Mouse (Mus musculus) stomach, embryonic 14.5 days (tissue): ENCODE data around the gene Mdfic. TPM values are rescaled to one million over a fixed set of nuclear protein-coding genes. Genes with fewer than 3 reads are reported as not detected.

ENCODE experiments used
- ATAC-seq: fragments of 200-750 bp; cut with Nextera tagmentation; 2 replicates; pipeline ENCODE4 v1.8.0; 2017; ENCODE audit warnings: low read depth, moderate TSS enrichment; ENCODE audit not compliant: insufficient number of reproducible peaks, insufficient read depth, low FRiP score
- H3K27ac ChIP-seq: fragments of 300-500 bp; sonication (generic); 2 replicates; pipeline ENCODE4 v1.5.1; 2014; ENCODE audit warnings: mild to moderate bottlenecking, low read length, moderate library complexity, mixed read lengths
- H3K27me3 ChIP-seq: fragments of 300-500 bp; sonication (generic); 2 replicates; pipeline ENCODE4 v1.6.1; 2014; ENCODE audit warnings: low read length, control low read depth, mixed read lengths; ENCODE audit not compliant: control insufficient read depth, insufficient read depth
- H3K36me3 ChIP-seq: fragments of 300-500 bp; sonication (generic); 2 replicates; pipeline ENCODE4 v1.6.1; 2014; ENCODE audit warnings: mild to moderate bottlenecking, control low read depth, low read length, moderate library complexity, mixed read lengths; ENCODE audit not compliant: control insufficient read depth, insufficient read depth
- H3K4me1 ChIP-seq: fragments of 300-500 bp; sonication (generic); 2 replicates; pipeline ENCODE4 v1.6.1; 2014; ENCODE audit warnings: low read length, control low read depth, mixed read lengths; ENCODE audit not compliant: control insufficient read depth, insufficient read depth
- H3K4me2 ChIP-seq: fragments of 300-500 bp; sonication (generic); replicated peaks from 2 replicates; pipeline ENCODE4 v1.6.1; 2014; ENCODE audit warnings: low read depth, low read length, control low read depth
- H3K4me3 ChIP-seq: fragments of 300-500 bp; sonication (generic); 2 replicates; pipeline ENCODE4 v1.5.1; 2014; ENCODE audit warnings: low read depth, low read length, control low read depth
- H3K9ac ChIP-seq: fragments of 300-500 bp; sonication (generic); replicated peaks from 2 replicates; pipeline ENCODE4 v1.6.1; 2014; ENCODE audit warnings: low read depth, mild to moderate bottlenecking, control low read depth, low read length, moderate library complexity, mixed read lengths
- H3K9me3 ChIP-seq: fragments of 300-500 bp; sonication (generic); 2 replicates; pipeline ENCODE4 v1.6.1; 2016; ENCODE audit warnings: low read depth, low read length, control low read depth; ENCODE audit not compliant: control insufficient read depth
- WGBS: fragments of 180-500 bp; shearing (Covaris S2); extraction: QIAGEN DNeasy Blood & Tissue Kit; methylation state at CpG from one replicate; pipeline ENCODE4 v1.1.7; 2014; 5-methylcytosine and 5-hydroxymethylcytosine counted together
- polyA plus RNA-seq: library from polyadenylated mRNA; unstranded; fragments of >200 nt; fragmentation: Nextera tagmentation; extraction: Ambion mirVana; gene quantifications from 2 replicates; pipeline ENCODE4 v1.2.1, GENCODE M21; 2014

The Mdfic gene
- polyA plus RNA-seq, 1 experiment from 2014 or later = 15.6 TPM

DNA sequence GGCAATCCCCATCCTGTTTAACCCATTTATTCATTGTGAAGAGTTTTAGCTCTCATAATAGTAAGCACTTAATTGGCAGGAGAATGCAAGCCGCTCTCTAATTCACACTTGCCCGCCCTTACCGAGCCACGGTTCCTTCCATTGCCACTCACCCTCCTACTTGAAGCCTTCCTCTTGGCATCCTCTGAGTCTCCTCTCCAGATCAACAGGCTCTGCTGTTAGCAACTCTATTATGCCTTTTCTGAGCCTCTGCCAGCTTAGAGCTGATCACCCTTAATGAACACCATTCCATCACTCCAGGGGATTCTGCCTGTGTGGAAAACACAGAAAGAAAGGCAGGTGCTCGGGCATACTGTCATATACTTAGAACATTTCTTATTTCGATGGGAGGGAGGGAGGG is 24.9 kb downstream of the Mdfic start:
- 85% methylated on average over 6 of the region's 6 CpGs for WGBS
- H3K4me1 ChIP-seq = peaks cover 9% of the 10 kb centered on the region
- ATAC-seq = no peak

DNA sequence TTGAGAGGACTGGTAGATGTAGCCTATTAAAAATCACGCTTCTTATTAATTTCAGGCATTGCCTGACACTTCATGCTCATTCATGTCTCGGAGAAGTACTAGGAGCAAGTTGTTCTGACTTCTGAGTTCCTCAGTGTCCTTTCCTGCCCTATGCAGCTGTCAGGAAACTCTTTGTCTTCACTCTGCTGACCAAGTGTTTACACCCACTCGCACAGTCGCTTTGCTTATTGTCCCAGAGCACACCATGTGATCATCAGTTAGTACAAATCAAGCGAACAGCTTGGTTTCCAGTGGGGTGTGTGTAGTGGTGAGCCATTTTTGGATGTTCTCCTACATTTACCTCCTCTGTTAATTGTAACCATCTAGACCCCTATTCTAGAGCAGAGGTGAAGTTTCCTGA is 25.4 kb downstream of the Mdfic start:
- no peaks in the 10 kb centered on the region for H3K9me3 ChIP-seq
- ATAC-seq = no peak
- no peak overlapping the region for H3K9ac ChIP-seq
- no peak overlapping the region for H3K27ac ChIP-seq
- peaks cover 9% of the 10 kb centered on the region for H3K4me1 ChIP-seq
- WGBS = 78% methylated on average over 5 of the region's 5 CpGs
- peaks cover 8% of the 10 kb centered on the region; the same call in 1 of the 2 replicates for H3K36me3 ChIP-seq
- H3K4me2 ChIP-seq = no peak overlapping the region
- H3K27me3 ChIP-seq = no peaks in the 10 kb centered on the region
- H3K4me3 ChIP-seq = no peak overlapping the region

More for the DNA sequence above, 24.9 kb downstream of the Mdfic start:
- Histone ChIP-seq H3K9me3 (no peaks in the 10 kb centered on the region), H3K4me2 (no peak overlapping the region), H3K27ac (no peak overlapping the region), H3K36me3 (peaks cover 8% of the 10 kb centered on the region; the same call in 1 of the 2 replicates), H3K4me3 (no peak overlapping the region), H3K9ac (no peak overlapping the region), H3K27me3 (no peaks in the 10 kb centered on the region)

DNA sequence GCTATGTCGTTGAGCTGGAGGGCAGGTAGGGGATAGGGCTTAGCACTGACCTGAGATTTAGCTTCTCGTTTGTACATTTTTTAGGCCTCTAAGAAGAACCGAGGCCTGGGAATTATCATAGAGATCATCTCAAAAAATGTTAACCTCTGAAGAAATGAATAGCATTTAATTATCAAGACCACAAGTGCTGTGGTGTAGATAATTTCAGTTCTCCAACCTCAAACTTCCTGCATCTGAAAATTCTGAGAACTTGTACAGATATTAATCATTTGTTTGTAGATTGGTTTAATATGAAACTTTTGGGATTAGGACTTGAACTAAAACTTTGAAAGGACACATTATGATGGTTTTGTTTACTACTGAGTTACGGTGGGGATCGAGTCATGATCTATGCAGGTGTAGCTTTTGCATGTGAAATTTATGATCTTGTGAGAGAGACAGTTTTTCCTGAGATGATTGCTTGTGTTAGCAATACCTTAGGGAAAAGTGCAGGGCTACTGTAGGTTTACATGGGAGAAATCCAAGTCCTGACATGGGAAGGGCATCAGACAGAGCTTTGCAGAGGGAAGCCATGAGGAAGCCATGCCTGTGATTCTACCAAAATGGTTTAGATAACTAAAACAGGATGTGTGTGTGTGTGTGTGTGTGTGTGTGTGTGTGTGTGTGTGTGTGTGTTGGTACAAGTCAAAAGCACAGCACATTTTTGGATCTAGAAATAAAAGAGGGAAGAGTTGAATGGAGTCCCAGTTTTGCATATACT is 27.1 kb downstream of the Mdfic start:
- H3K4me2 ChIP-seq = no peak overlapping the region
- ATAC-seq = no peak
- no peaks in the 10 kb centered on the region for H3K9me3 ChIP-seq
- H3K36me3 ChIP-seq = peaks cover 10% of the 10 kb centered on the region; the same call in 1 of the 2 replicates
- no peak overlapping the region for H3K9ac ChIP-seq
- H3K4me3 ChIP-seq = no peak overlapping the region
- H3K4me1 ChIP-seq = peaks cover 9% of the 10 kb centered on the region
- H3K27ac ChIP-seq = no peak overlapping the region
- no peaks in the 10 kb centered on the region for H3K27me3 ChIP-seq
- 88% methylated on average over 5 of the region's 5 CpGs for WGBS

DNA sequence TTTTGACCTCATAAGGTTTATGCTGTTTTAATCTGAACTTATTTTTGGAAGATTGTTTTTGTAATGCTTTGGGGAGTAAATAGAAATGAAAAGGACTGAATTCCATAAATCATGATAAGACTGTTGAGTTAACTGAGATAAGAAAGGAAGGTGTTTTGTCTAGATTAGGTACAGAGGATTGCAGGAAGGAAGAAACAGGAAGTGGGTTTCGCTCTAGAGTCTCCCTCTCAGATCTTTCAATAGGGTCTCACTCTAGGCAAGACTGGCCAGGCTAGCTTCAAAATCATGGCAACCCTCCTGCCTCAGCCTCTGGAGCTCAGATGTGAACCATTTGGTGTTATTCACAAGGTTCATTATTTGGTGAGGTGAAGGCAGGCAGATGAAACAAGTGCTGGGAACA is 27.8 kb downstream of the Mdfic start:
- Histone ChIP-seq H3K36me3 (peaks cover 6% of the 10 kb centered on the region; the same call in 1 of the 2 replicates), H3K9me3 (no peaks in the 10 kb centered on the region), H3K27me3 (no peaks in the 10 kb centered on the region), H3K4me3 (no peak overlapping the region), H3K4me2 (no peak overlapping the region), H3K27ac (no peak overlapping the region), H3K9ac (no peak overlapping the region), H3K4me1 (peaks cover 7% of the 10 kb centered on the region)
- 95% methylated on average over 1 of the region's 1 CpGs for WGBS
- ATAC-seq = no peak

DNA sequence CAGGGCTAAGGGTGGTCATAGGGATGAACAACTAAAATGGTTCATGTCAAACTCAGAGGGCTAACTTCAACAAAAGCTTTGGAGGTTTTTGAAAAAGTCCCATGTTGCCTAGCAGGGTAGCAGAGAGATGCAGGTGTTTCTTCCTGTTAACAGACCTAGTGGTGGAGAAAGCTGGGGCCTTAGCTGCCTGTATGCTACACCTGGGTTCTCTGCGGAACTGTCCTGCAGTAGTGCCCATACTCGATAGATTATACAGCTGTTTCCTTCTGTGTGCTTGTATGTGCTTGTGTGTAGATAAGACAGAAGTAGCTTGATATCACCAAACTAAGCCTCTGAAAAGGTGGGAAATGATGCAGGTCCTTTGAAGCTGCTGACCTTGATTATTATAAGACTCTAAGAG is 28.5 kb downstream of the Mdfic start:
- Histone ChIP-seq H3K36me3 (peaks cover 6% of the 10 kb centered on the region; the same call in 1 of the 2 replicates), H3K4me2 (no peak overlapping the region), H3K4me3 (no peak overlapping the region), H3K27ac (no peak overlapping the region), H3K4me1 (0 out of 2 replicates have a peak, but pooled peaks cover under 1% of the 10 kb centered on the region), H3K27me3 (no peaks in the 10 kb centered on the region), H3K9ac (no peak overlapping the region), H3K9me3 (no peaks in the 10 kb centered on the region)
- WGBS = 100% methylated on average over 2 of the region's 2 CpGs
- ATAC-seq = no peak

DNA sequence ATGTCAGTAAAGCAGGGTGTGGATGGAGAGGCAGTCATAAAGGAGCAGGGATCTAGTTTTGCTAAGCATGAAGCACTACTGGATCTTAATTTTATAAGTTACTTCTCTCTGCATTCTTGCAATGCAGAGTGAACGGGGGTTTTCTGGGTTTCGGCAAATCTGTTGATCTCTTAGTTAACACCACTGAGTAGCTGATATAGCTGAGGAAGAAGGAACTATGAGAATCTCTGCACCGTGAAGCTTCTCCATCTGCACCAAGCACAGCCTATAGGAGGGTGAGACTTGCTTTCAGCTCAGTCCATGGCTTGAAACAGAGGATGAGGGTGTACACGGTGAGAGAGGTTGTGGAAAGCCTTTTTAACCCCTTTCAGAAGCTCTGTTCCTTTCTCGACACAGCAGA is 29.6 kb downstream of the Mdfic start:
- Histone ChIP-seq H3K27ac (no peak overlapping the region), H3K4me1 (no peaks in the 10 kb centered on the region), H3K4me3 (no peak overlapping the region), H3K9me3 (no peaks in the 10 kb centered on the region), H3K9ac (no peak overlapping the region), H3K36me3 (peaks cover 6% of the 10 kb centered on the region; the same call in 1 of the 2 replicates), H3K4me2 (no peak overlapping the region), H3K27me3 (no peaks in the 10 kb centered on the region)
- 76% methylated on average over 5 of the region's 5 CpGs for WGBS
- ATAC-seq = no peak

DNA sequence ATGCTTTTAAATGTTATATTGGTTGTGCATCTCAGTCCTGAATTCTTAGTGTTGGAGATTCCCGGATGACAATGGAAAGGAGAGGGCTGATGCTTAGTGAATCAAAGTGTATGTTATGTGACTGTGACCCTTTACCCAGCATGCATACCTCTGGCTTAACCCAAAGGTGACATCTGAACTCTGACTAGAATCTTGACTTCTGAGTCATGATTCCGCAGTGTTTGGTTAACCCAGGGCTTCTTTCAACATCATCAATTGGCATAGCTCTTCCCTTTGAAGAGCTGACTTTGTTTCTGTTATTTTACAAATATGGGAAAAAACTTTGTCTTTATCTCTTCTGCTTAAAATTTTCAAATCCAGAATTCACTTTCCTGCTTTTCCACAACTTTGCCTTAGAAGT is 30.9 kb downstream of the Mdfic start:
- 89% methylated on average over 2 of the region's 2 CpGs for WGBS
- ATAC-seq = no peak
- Histone ChIP-seq H3K4me2 (no peak overlapping the region), H3K4me3 (no peak overlapping the region), H3K9ac (no peak overlapping the region), H3K36me3 (peaks cover 6% of the 10 kb centered on the region; the same call in 1 of the 2 replicates), H3K9me3 (no peaks in the 10 kb centered on the region), H3K27me3 (no peaks in the 10 kb centered on the region), H3K27ac (no peak overlapping the region), H3K4me1 (no peaks in the 10 kb centered on the region)

DNA sequence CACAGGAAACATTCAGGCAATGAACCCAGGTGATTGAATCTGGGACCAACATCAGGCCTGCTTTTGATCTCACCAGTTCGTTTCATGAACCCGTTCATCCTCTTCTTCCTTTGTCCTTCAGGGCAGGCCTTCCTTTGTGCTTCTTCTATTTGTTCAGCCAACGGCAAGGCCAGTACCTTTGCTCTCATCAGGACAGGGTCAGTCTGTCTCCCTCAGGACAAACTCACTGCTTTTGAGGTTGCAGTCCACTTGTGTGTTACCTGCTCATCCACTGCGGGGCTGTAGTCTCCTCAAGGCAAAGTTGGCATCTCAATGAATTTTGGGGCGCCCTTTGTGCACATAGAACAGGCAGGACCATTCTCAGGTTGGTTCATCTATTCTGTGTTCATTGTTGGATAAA is 31.7 kb downstream of the Mdfic start:
- 88% methylated on average over 5 of the region's 5 CpGs for WGBS
- no peaks in the 10 kb centered on the region for H3K9me3 ChIP-seq
- ATAC-seq = no peak

DNA sequence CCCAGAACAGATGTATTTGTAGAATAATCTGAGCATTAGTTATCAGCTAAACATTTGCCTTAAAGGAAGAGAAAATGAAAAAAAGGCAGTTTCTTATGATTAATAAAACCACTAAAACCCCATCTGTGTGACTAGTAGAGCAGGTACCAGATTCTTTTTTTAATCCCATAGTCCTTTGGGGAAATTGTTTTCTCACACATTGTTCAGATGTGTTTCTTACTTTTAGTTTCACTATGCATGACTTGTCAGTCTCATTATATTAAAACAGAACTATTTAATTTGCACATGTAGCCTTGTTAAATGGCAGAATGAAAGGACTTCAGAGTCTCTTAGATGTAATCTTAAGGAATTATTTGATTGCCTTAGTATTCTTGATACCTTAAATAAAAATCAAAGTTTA is 32.7 kb downstream of the Mdfic start:
- no peak for ATAC-seq

More for the DNA sequence above, 31.7 kb downstream of the Mdfic start:
- Histone ChIP-seq H3K4me3 (no peak overlapping the region), H3K27ac (no peak overlapping the region), H3K4me1 (no peaks in the 10 kb centered on the region), H3K4me2 (no peak overlapping the region), H3K36me3 (peaks cover 6% of the 10 kb centered on the region; the same call in 1 of the 2 replicates), H3K27me3 (no peaks in the 10 kb centered on the region), H3K9ac (no peak overlapping the region)

More for the DNA sequence above, 32.7 kb downstream of the Mdfic start:
- no peak overlapping the region for H3K9ac ChIP-seq
- H3K4me1 ChIP-seq = no peaks in the 10 kb centered on the region
- no peak overlapping the region for H3K27ac ChIP-seq
- H3K4me2 ChIP-seq = no peak overlapping the region
- no peaks in the 10 kb centered on the region for H3K27me3 ChIP-seq
- peaks cover 6% of the 10 kb centered on the region; the same call in 1 of the 2 replicates for H3K36me3 ChIP-seq
- no peaks in the 10 kb centered on the region for H3K9me3 ChIP-seq
- H3K4me3 ChIP-seq = no peak overlapping the region
